Comparison of ENCODE assay signal across 9 mouse cellular contexts in genomic region chrX:61119499-61119898, GRCm38 (mm10).
DNase-seq lines count a peak whose midpoint lies in the region; ATAC-seq and TF ChIP-seq lines count a peak whose summit lies in the region.
"Had no signal": no experiment of that assay in that cellular context is flagged by ENCODE, and none has a peak within 500 bp of the region (broad histone marks: within the 10 kb centered on the region; RNA-seq: fewer than 3 reads in every experiment).

No protein-coding gene starts in this region.

- H3K4me2 ChIP-seq in heart, embryonic 15.5 days, result peak overlapping the region; percentile 15; the same call in 1 of the 2 replicates
- 0 out of 2 replicates have a peak overlapping the region, but pooled peaks have one; percentile 19 for H3K4me2 ChIP-seq in neural tube, embryonic 12.5 days (replicated peaks)

- no peaks in the 10 kb centered on the region for H3K27me3 ChIP-seq in heart, embryonic 15.5 days
- no peaks in the 10 kb centered on the region for H3K27me3 ChIP-seq in neural tube, embryonic 12.5 days (replicated peaks)

- ATAC-seq in heart, embryonic 15.5 days (replicated peaks; ENCODE audit: insufficient number of reproducible peaks, insufficient read depth, low FRiP score, low read depth), result no peak
- ATAC-seq in neural tube, embryonic 12.5 days (ENCODE audit: low FRiP score, low read depth), result peak; percentile 72

- H3K9ac ChIP-seq in heart, embryonic 15.5 days, result no peak overlapping the region
- H3K9ac ChIP-seq in neural tube, embryonic 12.5 days, result no peak overlapping the region

- no peaks in the 10 kb centered on the region for H3K4me1 ChIP-seq in heart, embryonic 15.5 days (replicated peaks)
- H3K4me1 ChIP-seq in neural tube, embryonic 12.5 days, result no peaks in the 10 kb centered on the region

- H3K36me3 ChIP-seq in heart, embryonic 15.5 days, result no peaks in the 10 kb centered on the region
- H3K36me3 ChIP-seq in neural tube, embryonic 12.5 days, result no peaks in the 10 kb centered on the region

- TF ChIP-seq CTCF in left cerebral cortex, adult 2 months (IDR thresholded peaks at IDR 0.05), result no peak

- no peak overlapping the region for H3K4me3 ChIP-seq in heart, embryonic 15.5 days
- peak overlapping the region; percentile 54; the same call in 1 of the 2 replicates for H3K4me3 ChIP-seq in left cerebral cortex, adult 2 months
- no peak overlapping the region for H3K4me3 ChIP-seq in neural tube, embryonic 12.5 days
- H3K4me3 ChIP-seq: myocyte had no signal

- H3K27ac ChIP-seq in heart, embryonic 15.5 days, result no peak overlapping the region
- H3K27ac ChIP-seq in left cerebral cortex, adult 2 months, result peak overlapping the region; percentile 56; the same call in 1 of the 2 replicates
- H3K27ac ChIP-seq in neural tube, embryonic 12.5 days, result no peak overlapping the region

- 18% methylated on average over 6 of the region's 6 CpGs for WGBS in heart, embryonic 15.5 days
- WGBS in neural tube, embryonic 12.5 days, result 11% methylated on average over 6 of the region's 6 CpGs

- intact Hi-C loops in heart, postnatal 25 days (cut with DNase I), result no loop called here
- intact Hi-C loops in left cerebral cortex, adult 2 months (cut with DNase I), result no loop called here

- no peaks in the 10 kb centered on the region for H3K9me3 ChIP-seq in heart, embryonic 15.5 days (replicated peaks)
- no peaks in the 10 kb centered on the region for H3K9me3 ChIP-seq in neural tube, embryonic 12.5 days

- no peak for DNase-seq in heart, postnatal 25 days (ENCODE audit: low spot score)
- DNase-seq in cerebellum, adult 9-10 months, result peak; percentile 41
- DNase-seq in frontal cortex, postnatal 36 days (ENCODE audit: low spot score in 2 of 2), result peak; percentile 36 to 56
- peak; percentile 29 to 39 for DNase-seq in left cerebral cortex, adult 2 months (ENCODE audit: extremely low spot score in 1 of 2, low spot score in 2 of 2)
- no peak for DNase-seq in thymus, postnatal 10 days (ENCODE audit: low spot score in 2 of 2)
- no peak for DNase-seq in thymus, postnatal 4 days

Comparison
In these comparisons a context has a peak if more than half of its experiments do, and no peak if none do; other contexts are left out.
1. DNase-seq: peak in cerebellum, adult 9-10 months (single experiment), frontal cortex, postnatal 36 days (2 of 2) and left cerebral cortex, adult 2 months (2 of 2); none in heart, postnatal 25 days (single experiment), thymus, postnatal 10 days (0 of 2) and thymus, postnatal 4 days (single experiment).